Mouse (Mus musculus) liver, embryonic 14.5 days (tissue): ENCODE results near the gene Npvf.

Source experiments
- CTCF ChIP-seq: IDR thresholded peaks from 2 replicates; pipeline ENCODE4 v1.5.1; 2016; ENCODE audit warnings: antibody characterized with exemption, low read depth, control low read depth
- EP300 ChIP-seq: IDR thresholded peaks from 2 replicates; pipeline ENCODE4 v1.6.1; 2016; ENCODE audit warnings: antibody characterized with exemption, low read depth

GRCm38 (mm10) chr6:50665020-50665419 is 10.8 kb upstream of the Npvf start:
- TF ChIP-seq CTCF (no peak), EP300 (no peak)
